Mouse (Mus musculus) heart, postnatal 0 days (tissue): ENCODE data around the gene Ier2.

Experiments used
- CTCF ChIP-seq: IDR thresholded peaks from 2 replicates; pipeline ENCODE4 v1.5.1; 2016; ENCODE audit warnings: antibody characterized with exemption, control low read depth, low read depth
- EP300 ChIP-seq: IDR thresholded peaks from 2 replicates; pipeline ENCODE4 v1.6.1; 2016; ENCODE audit warnings: antibody characterized with exemption, low read depth

DNA sequence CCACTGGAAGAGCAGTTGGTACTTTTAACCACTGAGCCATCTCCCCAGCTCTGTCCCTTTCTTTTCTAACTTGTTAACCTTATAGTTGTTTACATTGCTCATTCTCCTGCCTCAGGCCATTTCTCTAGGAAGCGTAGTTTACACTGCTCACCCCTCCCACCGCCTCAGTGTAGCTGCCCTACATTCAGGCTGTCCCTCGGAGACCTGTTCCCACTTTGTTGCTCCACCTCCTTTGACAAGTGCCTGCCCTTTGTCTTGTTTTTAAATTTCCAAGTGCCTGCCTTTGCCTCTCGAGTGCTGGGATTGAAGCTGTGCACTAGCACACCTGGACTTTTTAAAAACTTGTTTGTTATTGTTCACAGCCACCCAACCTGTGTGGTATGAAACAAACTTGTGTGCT lies 30.7 kb upstream of the Ier2 start:
- TF ChIP-seq EP300 (no peak), CTCF (no peak)
